In genomic region chr6:29736610-29737458, GRCm38 (mm10) we compare ENCODE assay signal across 9 mouse cellular contexts. TPM values are rescaled to one million over a fixed set of nuclear protein-coding genes. Genes with fewer than 3 reads are reported as not detected.
DNase-seq lines count a peak whose midpoint lies in the region; ATAC-seq and TF ChIP-seq lines count a peak whose summit lies in the region.
"Had no signal": no experiment of that assay in that cellular context is flagged by ENCODE, and none has a peak within 500 bp of the region (broad histone marks: within the 10 kb centered on the region; RNA-seq: fewer than 3 reads in every experiment).

No protein-coding gene starts in this region.

- peak overlapping the region; percentile 96 for H3K4me3 ChIP-seq in gastrocnemius, adult 2 months
- H3K4me3 ChIP-seq in C2C12 (ENCODE audit: insufficient read depth, poor library complexity, severe bottlenecking), result peak overlapping the region; percentile 57
- H3K4me3 ChIP-seq in forebrain, embryonic 15.5 days, result peak overlapping the region; percentile 66
- peak overlapping the region; percentile 68 for H3K4me3 ChIP-seq in liver, embryonic 15.5 days (replicated peaks)

- peak overlapping the region; percentile 94 for H3ac ChIP-seq in C2C12 (ENCODE audit: control insufficient read depth, insufficient read length, low read depth)

- DNase-seq in gastrocnemius, adult 2 months, result no peak
- no peak for DNase-seq in gastrocnemius, postnatal 4 days (ENCODE audit: low spot score in 2 of 2)
- DNase-seq in right cerebral cortex, postnatal 25 days, result no peak
- no peak for DNase-seq in urinary bladder, adult 2 months (ENCODE audit: low spot score)
- no peak for DNase-seq in kidney, postnatal 10 days

- 14% methylated on average over 13 of the region's 13 CpGs for WGBS in forebrain, embryonic 15.5 days
- WGBS in liver, embryonic 15.5 days (ENCODE audit: insufficient replicate concordance), result 14% methylated on average over 13 of the region's 13 CpGs

- no peaks in the 10 kb centered on the region for H3K9me3 ChIP-seq in forebrain, embryonic 15.5 days
- no peaks in the 10 kb centered on the region for H3K9me3 ChIP-seq in liver, embryonic 15.5 days (replicated peaks)

- H3K27ac ChIP-seq in gastrocnemius, adult 2 months, result peak overlapping the region; percentile 86
- 0 out of 2 replicates have a peak overlapping the region, but pooled peaks have one; percentile 82 for H3K27ac ChIP-seq in forebrain, embryonic 15.5 days (replicated peaks)
- no peak overlapping the region for H3K27ac ChIP-seq in liver, embryonic 15.5 days (replicated peaks)

- intact Hi-C loops in gastrocnemius, adult 2 months (cut with DNase I), result no loop called here

- H3K36me3 ChIP-seq in C2C12 (ENCODE audit: control insufficient read depth, insufficient read depth), result peaks cover 7% of the 10 kb centered on the region
- no peaks in the 10 kb centered on the region for H3K36me3 ChIP-seq in forebrain, embryonic 15.5 days
- H3K36me3 ChIP-seq in liver, embryonic 15.5 days (replicated peaks), result no peaks in the 10 kb centered on the region

- peaks cover 49% of the 10 kb centered on the region for H3K79me3 ChIP-seq in C2C12 (ENCODE audit: low read depth)

- no peak for ATAC-seq in forebrain, embryonic 15.5 days (replicated peaks)
- ATAC-seq in liver, embryonic 15.5 days (ENCODE audit: insufficient read depth), result no peak

- peak overlapping the region; percentile 86 for H3K4me2 ChIP-seq in forebrain, embryonic 15.5 days (replicated peaks)
- peak overlapping the region; percentile 96 for H3K4me2 ChIP-seq in liver, embryonic 15.5 days

- H3K4me1 ChIP-seq in forebrain, embryonic 15.5 days, result peaks cover 13% of the 10 kb centered on the region
- H3K4me1 ChIP-seq in liver, embryonic 15.5 days (replicated peaks), result peaks cover 27% of the 10 kb centered on the region

- H3K79me2 ChIP-seq in C2C12 (ENCODE audit: control insufficient read depth, insufficient read depth), result peaks cover 61% of the 10 kb centered on the region

- H3K9ac ChIP-seq in forebrain, embryonic 15.5 days (replicated peaks), result peak overlapping the region; percentile 72
- H3K9ac ChIP-seq in liver, embryonic 15.5 days, result peak overlapping the region; percentile 70

- no peaks in the 10 kb centered on the region for H3K27me3 ChIP-seq in C2C12 (ENCODE audit: control insufficient read depth, insufficient read depth, insufficient read length)
- H3K27me3 ChIP-seq in forebrain, embryonic 15.5 days, result no peaks in the 10 kb centered on the region
- peaks cover 64% of the 10 kb centered on the region for H3K27me3 ChIP-seq in liver, embryonic 15.5 days
- H3K27me3 ChIP-seq: CH12.LX had no signal

- no peak for TF ChIP-seq CTCF in gastrocnemius, adult 2 months (IDR thresholded peaks at IDR 0.05)
- TF ChIP-seq CTCF in C2C12 (IDR thresholded peaks at IDR 0.05; ENCODE audit: control insufficient read depth, insufficient read depth, insufficient read length), result no peak

TF ChIP-seq in C2C12, 6 proteins besides CTCF, POLR2A, EP300 and RAD21:
- TF ChIP-seq MYOD1 (IDR thresholded peaks at IDR 0.05; ENCODE audit: control insufficient read depth, insufficient read length, low read depth) (no peak), MAX (IDR thresholded peaks at IDR 0.05) (no peak), MYOG (IDR thresholded peaks at IDR 0.05; ENCODE audit: control insufficient read depth, extremely low read depth, insufficient read length) (no peak), FOSL1 (IDR thresholded peaks at IDR 0.05; ENCODE audit: insufficient read depth, low read length, poor library complexity, severe bottlenecking) (no peak), CEBPB (IDR thresholded peaks at IDR 0.05; ENCODE audit: low read depth) (no peak), USF1 (IDR thresholded peaks at IDR 0.05; ENCODE audit: low read depth) (no peak)
TF ChIP-seq in C2C12: peak in this region for 0.

RNA-seq across cellular contexts. Expression of gene Smo, which starts 1.5 kb away (rescaled TPM):
- total RNA-seq in gastrocnemius, adult 2 months (2021), result 1 to 10 TPM; 2.8 to 5.0 TPM
- total RNA-seq in gastrocnemius, postnatal 4 days (2021), result 10 to 100 TPM; 43.7 to 43.9 TPM
- 86.2 TPM for polyA plus RNA-seq in C2C12 (2012; fragmentation: generic; extraction: Trizol)
- polyA plus RNA-seq in forebrain, embryonic 15.5 days (2015; fragmentation: Nextera tagmentation; extraction: Ambion mirVana), result 14.4 and 16.3 TPM in 2 replicates
- 3.2 and 3.6 TPM in 2 replicates for polyA plus RNA-seq in liver, embryonic 15.5 days (2015; fragmentation: Nextera tagmentation; extraction: Ambion mirVana)
- polyA plus RNA-seq in urinary bladder, adult 2 months (2012; rRNA removed), result 30.5 and 42.6 TPM in 2 replicates

RNA-seq across cellular contexts. Expression of gene Ahcyl2, which starts 31.0 kb away (rescaled TPM):
- total RNA-seq in gastrocnemius, adult 2 months (2021), result 10 to 100 TPM; 14.7 to 20.3 TPM
- 10 to 100 TPM; 15.2 to 18.4 TPM for total RNA-seq in gastrocnemius, postnatal 4 days (2021)
- 6.3 TPM for polyA plus RNA-seq in C2C12 (2012; fragmentation: generic; extraction: Trizol)
- 12.9 and 13.0 TPM in 2 replicates for polyA plus RNA-seq in forebrain, embryonic 15.5 days (2015; fragmentation: Nextera tagmentation; extraction: Ambion mirVana)
- polyA plus RNA-seq in liver, embryonic 15.5 days (2015; fragmentation: Nextera tagmentation; extraction: Ambion mirVana), result 3.8 and 4.6 TPM in 2 replicates
- polyA plus RNA-seq in urinary bladder, adult 2 months (2012; rRNA removed), result 109 and 114 TPM in 2 replicates

RNA-seq across cellular contexts. Expression of gene Tspan33, which starts 42.8 kb away (rescaled TPM):
- total RNA-seq in gastrocnemius, adult 2 months (2021), result 1 to 10 TPM; 1.9 to 2.8 TPM
- 1 to 10 TPM; 5.4 to 6.3 TPM for total RNA-seq in gastrocnemius, postnatal 4 days (2021)
- polyA plus RNA-seq in C2C12 (2012; fragmentation: generic; extraction: Trizol), result 1.2 TPM
- 5.0 and 7.4 TPM in 2 replicates for polyA plus RNA-seq in forebrain, embryonic 15.5 days (2015; fragmentation: Nextera tagmentation; extraction: Ambion mirVana)
- polyA plus RNA-seq in liver, embryonic 15.5 days (2015; fragmentation: Nextera tagmentation; extraction: Ambion mirVana), result 184 and 205 TPM in 2 replicates
- 2.0 and 2.2 TPM in 2 replicates for polyA plus RNA-seq in urinary bladder, adult 2 months (2012; rRNA removed)

Comparison
In these comparisons a context has a peak if more than half of its experiments do, and no peak if none do; other contexts are left out.
1. RNA of gene Tspan33, which starts 42.8 kb away (polyA plus RNA-seq): 184 to 205 TPM in liver, embryonic 15.5 days; 5.0 to 7.4 TPM in forebrain, embryonic 15.5 days, 2.0 to 2.2 TPM in urinary bladder, adult 2 months and 1.2 TPM in C2C12 (single experiment); every median in the first group is over 10 times any median in the second.
2. Peak in every context shown above with its lines, with median percentiles within 50 percentile points of each other: H3K4me3 ChIP-seq.